Mouse (Mus musculus): ENCODE measurements around the gene Chd8. TPM values are rescaled to one million over a fixed set of nuclear protein-coding genes. Genes with fewer than 3 reads are reported as not detected.

The Chd8 gene
- polyA plus RNA-seq, 1 experiment from 2014 or later: 40.5 TPM

- H3K27ac ChIP-seq: peak overlapping the region; percentile 97
- peak overlapping the region; percentile 75 for H3K4me2 ChIP-seq
- peak overlapping the region; percentile 81 for H3K4me3 ChIP-seq (replicated peaks)
- peaks cover 7% of the 10 kb centered on the region; the same call in 1 of the 2 replicates for H3K36me3 ChIP-seq
- peak overlapping the region; percentile 81 for H3K9ac ChIP-seq
- no peaks in the 10 kb centered on the region for H3K27me3 ChIP-seq
- peaks cover 18% of the 10 kb centered on the region for H3K4me1 ChIP-seq
- no peaks in the 10 kb centered on the region for H3K9me3 ChIP-seq (replicated peaks)
- 8% methylated on average over 18 of the region's 18 CpGs for WGBS
- ATAC-seq (replicated peaks; ENCODE audit: low FRiP score): no peak
Measured at GRCm38 (mm10) chr14:52256311-52257175, 1.0 kb downstream of the Chd8 start.

- no peaks in the 10 kb centered on the region for H3K27me3 ChIP-seq
Measured at GRCm38 (mm10) chr14:52246129-52246528, 11.5 kb downstream of the Chd8 start.

GRCm38 (mm10) chr14:52244690-52245042, 12.9 kb downstream of the Chd8 start:
- peak overlapping the region; percentile 71 for H3K4me3 ChIP-seq (replicated peaks)
- no peaks in the 10 kb centered on the region for H3K9me3 ChIP-seq (replicated peaks)
- H3K27me3 ChIP-seq: no peaks in the 10 kb centered on the region
- peak; percentile 86 for ATAC-seq (replicated peaks; ENCODE audit: low FRiP score)
- peak overlapping the region; percentile 83 for H3K4me2 ChIP-seq
- WGBS: 11% methylated on average over 7 of the region's 7 CpGs
- H3K27ac ChIP-seq: peak overlapping the region; percentile 76
- H3K36me3 ChIP-seq: peaks cover 12% of the 10 kb centered on the region
- H3K4me1 ChIP-seq: peaks cover 26% of the 10 kb centered on the region
- peak overlapping the region; percentile 73 for H3K9ac ChIP-seq

More at GRCm38 (mm10) chr14:52246129-52246528, 11.5 kb downstream of the Chd8 start:
- Histone ChIP-seq H3K4me2 (no peak overlapping the region), H3K9ac (no peak overlapping the region), H3K27ac (no peak overlapping the region), H3K4me3 (replicated peaks) (no peak overlapping the region), H3K4me1 (peaks cover 26% of the 10 kb centered on the region), H3K9me3 (replicated peaks) (no peaks in the 10 kb centered on the region), H3K36me3 (peaks cover 4% of the 10 kb centered on the region; the same call in 1 of the 2 replicates)
- WGBS: 71% methylated on average over 4 of the region's 4 CpGs
- ATAC-seq (replicated peaks; ENCODE audit: low FRiP score): no peak

GRCm38 (mm10) chr14:52244041-52244689, 13.4 kb downstream of the Chd8 start:
- H3K36me3 ChIP-seq: peaks cover 11% of the 10 kb centered on the region
- peak; percentile 99 for ATAC-seq (replicated peaks; ENCODE audit: low FRiP score)
- peak overlapping the region; percentile 76 for H3K27ac ChIP-seq
- peak overlapping the region; percentile 71 for H3K4me3 ChIP-seq (replicated peaks)
- H3K4me1 ChIP-seq: peaks cover 26% of the 10 kb centered on the region
- no peaks in the 10 kb centered on the region for H3K27me3 ChIP-seq
- H3K4me2 ChIP-seq: peak overlapping the region; percentile 83
- peak overlapping the region; percentile 73 for H3K9ac ChIP-seq
- no peaks in the 10 kb centered on the region for H3K9me3 ChIP-seq (replicated peaks)
- under 1% methylated on average over 32 of the region's 32 CpGs for WGBS

- Histone ChIP-seq H3K27ac (no peak overlapping the region), H3K9ac (no peak overlapping the region), H3K27me3 (no peaks in the 10 kb centered on the region), H3K36me3 (peaks cover 73% of the 10 kb centered on the region), H3K4me3 (replicated peaks) (no peak overlapping the region), H3K9me3 (replicated peaks) (no peaks in the 10 kb centered on the region), H3K4me2 (no peak overlapping the region), H3K4me1 (no peaks in the 10 kb centered on the region)
- WGBS: 98% methylated on average over 1 of the region's 1 CpGs
- ATAC-seq (replicated peaks; ENCODE audit: low FRiP score): no peak
Measured at GRCm38 (mm10) chr14:52236216-52236615, 21.4 kb downstream of the Chd8 start.

GRCm38 (mm10) chr14:52235165-52235564, 22.4 kb downstream of the Chd8 start:
- ATAC-seq (replicated peaks; ENCODE audit: low FRiP score): no peak
- Histone ChIP-seq H3K27ac (no peak overlapping the region), H3K4me1 (no peaks in the 10 kb centered on the region), H3K27me3 (no peaks in the 10 kb centered on the region), H3K4me2 (no peak overlapping the region), H3K36me3 (peaks cover 74% of the 10 kb centered on the region), H3K9ac (no peak overlapping the region), H3K9me3 (replicated peaks) (no peaks in the 10 kb centered on the region), H3K4me3 (replicated peaks) (no peak overlapping the region)
- WGBS: 89% methylated on average over 7 of the region's 7 CpGs

- Histone ChIP-seq H3K4me3 (replicated peaks) (no peak overlapping the region), H3K9ac (no peak overlapping the region)
- no peak for ATAC-seq (replicated peaks; ENCODE audit: low FRiP score)
Measured at GRCm38 (mm10) chr14:52232249-52232648, 25.3 kb downstream of the Chd8 start.

GRCm38 (mm10) chr14:52225972-52226371, 31.6 kb downstream of the Chd8 start:
- H3K9ac ChIP-seq: no peak overlapping the region
- H3K36me3 ChIP-seq: peaks cover 97% of the 10 kb centered on the region
- no peak overlapping the region for H3K27ac ChIP-seq
- H3K4me2 ChIP-seq: no peak overlapping the region
- H3K9me3 ChIP-seq (replicated peaks): no peaks in the 10 kb centered on the region
- H3K4me3 ChIP-seq (replicated peaks): no peak overlapping the region
- 85% methylated on average over 2 of the region's 2 CpGs for WGBS
- ATAC-seq (replicated peaks; ENCODE audit: low FRiP score): no peak
- no peaks in the 10 kb centered on the region for H3K4me1 ChIP-seq
- no peaks in the 10 kb centered on the region for H3K27me3 ChIP-seq

More at GRCm38 (mm10) chr14:52232249-52232648, 25.3 kb downstream of the Chd8 start:
- H3K9me3 ChIP-seq (replicated peaks): no peaks in the 10 kb centered on the region
- no peak overlapping the region for H3K27ac ChIP-seq
- H3K4me2 ChIP-seq: no peak overlapping the region
- peaks cover 96% of the 10 kb centered on the region for H3K36me3 ChIP-seq
- no peaks in the 10 kb centered on the region for H3K4me1 ChIP-seq
- WGBS: 89% methylated on average over 6 of the region's 6 CpGs
- no peaks in the 10 kb centered on the region for H3K27me3 ChIP-seq

- H3K27ac ChIP-seq: no peak overlapping the region
- H3K9ac ChIP-seq: no peak overlapping the region
- H3K4me3 ChIP-seq (replicated peaks): no peak overlapping the region
- no peaks in the 10 kb centered on the region for H3K27me3 ChIP-seq
- no peaks in the 10 kb centered on the region for H3K4me1 ChIP-seq
- no peak for ATAC-seq (replicated peaks; ENCODE audit: low FRiP score)
- no peaks in the 10 kb centered on the region for H3K9me3 ChIP-seq (replicated peaks)
- WGBS: 94% methylated on average over 5 of the region's 5 CpGs
- no peak overlapping the region for H3K4me2 ChIP-seq
- H3K36me3 ChIP-seq: peaks cover 95% of the 10 kb centered on the region
Measured at GRCm38 (mm10) chr14:52217261-52217660, 40.3 kb downstream of the Chd8 start.

GRCm38 (mm10) chr14:52199412-52199811, 58.2 kb downstream of the Chd8 start:
- Histone ChIP-seq H3K4me1 (peaks cover 21% of the 10 kb centered on the region), H3K4me3 (replicated peaks) (no peak overlapping the region), H3K27ac (no peak overlapping the region), H3K4me2 (no peak overlapping the region), H3K9me3 (replicated peaks) (no peaks in the 10 kb centered on the region), H3K27me3 (no peaks in the 10 kb centered on the region), H3K9ac (no peak overlapping the region), H3K36me3 (peaks cover 58% of the 10 kb centered on the region)
- ATAC-seq (replicated peaks; ENCODE audit: low FRiP score): no peak
- 87% methylated on average over 4 of the region's 4 CpGs for WGBS

GRCm38 (mm10) chr14:52198141-52198540, 59.4 kb downstream of the Chd8 start:
- 21% methylated on average over 3 of the region's 3 CpGs for WGBS
- H3K9me3 ChIP-seq (replicated peaks): no peaks in the 10 kb centered on the region
- peaks cover 21% of the 10 kb centered on the region for H3K4me1 ChIP-seq
- peaks cover 54% of the 10 kb centered on the region for H3K36me3 ChIP-seq
- no peak overlapping the region for H3K27ac ChIP-seq
- peak overlapping the region; percentile 78 for H3K4me3 ChIP-seq (replicated peaks)
- no peaks in the 10 kb centered on the region for H3K27me3 ChIP-seq
- peak overlapping the region; percentile 62 for H3K4me2 ChIP-seq
- peak overlapping the region; percentile 97 for H3K9ac ChIP-seq
- no peak for ATAC-seq (replicated peaks; ENCODE audit: low FRiP score)

- Histone ChIP-seq H3K9me3 (replicated peaks) (no peaks in the 10 kb centered on the region), H3K4me3 (replicated peaks) (peak within 1 kb of the TSS; percentile 78), H3K36me3 (peaks cover 53% of the 10 kb centered on the region), H3K9ac (peak within 1 kb of the TSS; percentile 97), H3K27me3 (no peaks in the 10 kb centered on the region), H3K4me2 (peak within 1 kb of the TSS; percentile 62), H3K4me1 (peaks cover 21% of the 10 kb centered on the region), H3K27ac (peak within 1 kb of the TSS; percentile 99)
- ATAC-seq (replicated peaks; ENCODE audit: low FRiP score): peak; percentile 95
- under 1% methylated on average over 58 of the region's 59 CpGs for WGBS
Measured at GRCm38 (mm10) chr14:52197156-52197878, 60.3 kb downstream of the Chd8 start, which contains the start of gene Supt16. Gene Supt16 (minus strand): TSS chr14:52197416.

Data from kidney, embryonic 15.5 days (tissue).